Comparison of ENCODE assay signal across 8 mouse cellular contexts in genomic region chr12:55447396-55447760, GRCm38 (mm10). TPM values are rescaled to one million over a fixed set of nuclear protein-coding genes. Genes with fewer than 3 reads are reported as not detected.
A peak's percentile ranks its signal among the peaks of the same experiment; 100 is the strongest.
DNase-seq lines count a peak whose midpoint lies in the region; ATAC-seq and TF ChIP-seq lines count a peak whose summit lies in the region.

No protein-coding gene starts in this region.

- peaks cover 36% of the 10 kb centered on the region for H3K4me1 ChIP-seq in heart, adult 2 months (ENCODE audit: control insufficient read depth, insufficient read depth, low read length)
- H3K4me1 ChIP-seq in megakaryocyte, embryonic 14.5 days: peaks cover 56% of the 10 kb centered on the region
- peaks cover 13% of the 10 kb centered on the region for H3K4me1 ChIP-seq in limb, embryonic 11.5 days (ENCODE audit: control insufficient read depth, insufficient read depth, low read length)
- peaks cover 44% of the 10 kb centered on the region; the same call in 1 of the 2 replicates for H3K4me1 ChIP-seq in small intestine, adult 2 months (ENCODE audit: control insufficient read depth, insufficient read depth, insufficient read length, low read length)

- WGBS in heart, adult 2 months: 45% methylated on average over 11 of the region's 11 CpGs
- WGBS in limb, embryonic 11.5 days: 91% methylated on average over 11 of the region's 11 CpGs
- 67% methylated on average over 11 of the region's 11 CpGs for WGBS in small intestine, adult 2 months

- no peaks in the 10 kb centered on the region for H3K79me2 ChIP-seq in heart, adult 2 months (replicated peaks; ENCODE audit: control insufficient read depth, insufficient read depth, low read length)

- H3K36me3 ChIP-seq in heart, adult 2 months (ENCODE audit: control insufficient read depth, insufficient read depth, low read length): 0 out of 2 replicates have a peak, but pooled peaks cover 4% of the 10 kb centered on the region
- no peaks in the 10 kb centered on the region for H3K36me3 ChIP-seq in megakaryocyte, embryonic 14.5 days (replicated peaks; ENCODE audit: low read length)
- H3K36me3 ChIP-seq in limb, embryonic 11.5 days (ENCODE audit: control insufficient read depth, insufficient read depth, low read length): no peaks in the 10 kb centered on the region
- no peaks in the 10 kb centered on the region for H3K36me3 ChIP-seq in small intestine, adult 2 months (ENCODE audit: control insufficient read depth, insufficient read depth, low read length)

- no peaks in the 10 kb centered on the region for H3K9me3 ChIP-seq in megakaryocyte, embryonic 14.5 days
- H3K9me3 ChIP-seq in limb, embryonic 11.5 days (ENCODE audit: control insufficient read depth, low read length): no peaks in the 10 kb centered on the region

- no peak for DNase-seq in heart, adult 2 months
- DNase-seq in heart, adult 18-20 months: no peak
- no peak for DNase-seq in limb, embryonic 11.5 days (ENCODE audit: low spot score)
- no peak for DNase-seq in left cerebral cortex, adult 8-10 months (ENCODE audit: low spot score in 2 of 2)
- no peak for DNase-seq in cerebellum, adult 11-12 months

- TF ChIP-seq CTCF in heart, adult 2 months (IDR thresholded peaks at IDR 0.05): no peak
- TF ChIP-seq CTCF in small intestine, adult 2 months (IDR thresholded peaks at IDR 0.05; ENCODE audit: extremely low read depth, insufficient read length, insufficient replicate concordance, low read depth, low read length): no peak

- TF ChIP-seq EP300 in heart, adult 2 months (IDR thresholded peaks at IDR 0.05; ENCODE audit: insufficient read depth, low read depth, low read length): no peak

- peak overlapping the region; percentile 5; the same call in 1 of the 2 replicates for H3K9ac ChIP-seq in heart, adult 2 months (ENCODE audit: low read depth, low read length)
- H3K9ac ChIP-seq in limb, embryonic 11.5 days (ENCODE audit: low read length): no peak overlapping the region

- no peaks in the 10 kb centered on the region for H3K27me3 ChIP-seq in heart, adult 2 months (ENCODE audit: control insufficient read depth, insufficient read depth, low read length)
- peaks cover 17% of the 10 kb centered on the region for H3K27me3 ChIP-seq in megakaryocyte, embryonic 14.5 days (replicated peaks)
- H3K27me3 ChIP-seq in limb, embryonic 11.5 days (ENCODE audit: control insufficient read depth, insufficient read depth, low read length): no peaks in the 10 kb centered on the region
- H3K27me3 ChIP-seq in small intestine, adult 2 months (ENCODE audit: control insufficient read depth, insufficient read depth, low read length): no peaks in the 10 kb centered on the region

- peak overlapping the region; percentile 85 for H3K27ac ChIP-seq in heart, adult 2 months
- peak overlapping the region; percentile 86 for H3K27ac ChIP-seq in limb, embryonic 11.5 days (replicated peaks; ENCODE audit: low read depth, low read length)
- peak overlapping the region; percentile 90 for H3K27ac ChIP-seq in small intestine, adult 2 months (ENCODE audit: insufficient read depth, low read depth, low read length)

- H3K4me3 ChIP-seq in heart, adult 2 months: no peak overlapping the region; the same call in 1 of the 2 replicates
- H3K4me3 ChIP-seq in megakaryocyte, embryonic 14.5 days (replicated peaks): peak overlapping the region; percentile 78
- no peak overlapping the region for H3K4me3 ChIP-seq in limb, embryonic 11.5 days (ENCODE audit: low read depth, low read length)
- no peak overlapping the region for H3K4me3 ChIP-seq in small intestine, adult 2 months (ENCODE audit: low read depth, low read length)

- no peak overlapping the region for H3K4me2 ChIP-seq in limb, embryonic 11.5 days (ENCODE audit: low read depth, severe bottlenecking)

- no peak for TF ChIP-seq POLR2A in heart, adult 2 months (IDR thresholded peaks at IDR 0.05; ENCODE audit: insufficient read depth, low read depth, low read length)
- TF ChIP-seq POLR2A in small intestine, adult 2 months (IDR thresholded peaks at IDR 0.05; ENCODE audit: low read depth, low read length): no peak

- intact Hi-C loops in heart, adult 2 months (cut with DNase I): loop anchor here (2.0 kb wide), 1 partner anchor 49 kb away; no protein-coding TSS in a partner anchor

- no peak for ATAC-seq in megakaryocyte, adult 5-6 weeks (ENCODE audit: poor library complexity, severe bottlenecking)
- no peak for ATAC-seq in limb, embryonic 11.5 days (ENCODE audit: insufficient number of reproducible peaks, low FRiP score, low TSS enrichment, low read depth)

RNA-seq across cellular contexts. Expression of gene Nfkbia, which starts 45.1 kb away (rescaled TPM):
- 10 to 100 TPM; 65.7 to 80.3 TPM for total RNA-seq in heart, adult 2 months (2021)
- 86.0 and 106 TPM in 2 replicates for polyA plus RNA-seq in heart, adult 2 months (2012; rRNA removed)
- 10 to 100 TPM; 59.5 to 74.3 TPM for total RNA-seq in heart, adult 18-20 months (2021)
- polyA plus RNA-seq in megakaryocyte, embryonic 14.5 days (2012; ENCODE audit: insufficient read depth, low replicate concordance): 59.9 and 92.2 TPM in 2 replicates
- 55.5 and 84.6 TPM in 2 replicates for total RNA-seq in megakaryocyte, adult 5-6 weeks (2015)
- total RNA-seq in megakaryocyte, adult 5-6 weeks (2017): 52.5 and 65.3 TPM in 2 replicates
- 65.1 and 70.4 TPM in 2 replicates for polyA plus RNA-seq in limb, embryonic 11.5 days (2014; fragmentation: Nextera tagmentation; extraction: Ambion mirVana)
- 171 and 272 TPM in 2 replicates for polyA plus RNA-seq in small intestine, adult 2 months (2012; rRNA removed)
- total RNA-seq in left cerebral cortex, adult 8-10 months (2022): 10 to 100 TPM; 30.4 to 36.8 (median 35.1) TPM
